Mouse (Mus musculus): Measurements from ENCODE around the gene Mcm3ap. TPM values are rescaled to one million over a fixed set of nuclear protein-coding genes. Genes with fewer than 3 reads are reported as not detected.

Gene Mcm3ap
- polyA plus RNA-seq (2012; rRNA removed): 8.7 and 12.5 TPM in 2 replicates
- 23.4 and 24.7 TPM in 2 replicates for polyA plus RNA-seq (2014; fragmentation: Nextera tagmentation; extraction: Ambion mirVana)

GRCm38 (mm10) chr10:76468203-76469162 lies at the start of gene Mcm3ap, which contains the start of gene Ybey:
Gene Mcm3ap (plus strand): TSS chr10:76468927.
Gene Ybey (minus strand): TSS chr10:76469114.
- Histone ChIP-seq H3K27me3 (ENCODE audit: control insufficient read depth, insufficient read depth, low read length) (no peaks in the 10 kb centered on the region), H3K27ac (peak within 1 kb of the TSS; percentile 85), H3K9ac (replicated peaks) (peak within 1 kb of the TSS; percentile 91), H3K4me2 (ENCODE audit: low read depth) (peak within 1 kb of the TSS; percentile 82), H3K9me3 (ENCODE audit: control insufficient read depth, low read length) (no peaks in the 10 kb centered on the region), H3K4me3 (ENCODE audit: insufficient read depth in 1 of 2, low read depth in 2 of 2, low read length in 2 of 2) (peak within 1 kb of the TSS; percentile 81 to 88), H3K36me3 (replicated peaks; ENCODE audit: control insufficient read depth, insufficient read depth, low read depth) (peaks cover 16% of the 10 kb centered on the region), H3K4me1 (replicated peaks; ENCODE audit: control insufficient read depth in 2 of 2, insufficient read depth in 2 of 2, low read length in 1 of 2) (peaks cover 0 to 3% of the 10 kb centered on the region in 2 experiments; a peak in 2 of 4 replicates)
- DNase-seq (ENCODE audit: low read depth in 3 of 3, low spot score in 3 of 3): peak; percentile 80 to 84 (median 82)
- TF ChIP-seq CTCF (IDR thresholded peaks at IDR 0.05; ENCODE audit: low read depth) (peak; percentile 70), EP300 (IDR thresholded peaks at IDR 0.05; ENCODE audit: low read depth) (no peak; the same call in 1 of the 2 replicates)
- peak; percentile 95 for ATAC-seq (ENCODE audit: insufficient read depth)
- under 1% methylated on average over 55 of the region's 55 CpGs for WGBS (ENCODE audit: insufficient replicate concordance)

GRCm38 (mm10) chr10:76425674-76426073 lies 43.1 kb upstream of the Mcm3ap start:
- 85% methylated on average over 7 of the region's 7 CpGs for WGBS (ENCODE audit: insufficient replicate concordance)
- H3K27ac ChIP-seq: no peak overlapping the region
- ATAC-seq (ENCODE audit: insufficient read depth): no peak

GRCm38 (mm10) chr10:76433925-76434324 lies 34.8 kb upstream of the Mcm3ap start:
- no peaks in the 10 kb centered on the region for H3K9me3 ChIP-seq (ENCODE audit: control insufficient read depth, low read length)
- H3K27me3 ChIP-seq (ENCODE audit: control insufficient read depth, insufficient read depth, low read length): no peaks in the 10 kb centered on the region
- TF ChIP-seq CTCF (IDR thresholded peaks at IDR 0.05; ENCODE audit: low read depth) (no peak), EP300 (IDR thresholded peaks at IDR 0.05; ENCODE audit: low read depth) (no peak)
- H3K9ac ChIP-seq (replicated peaks): no peak overlapping the region
- H3K27ac ChIP-seq: no peak overlapping the region
- no peak overlapping the region for H3K4me2 ChIP-seq (ENCODE audit: low read depth)
- no peaks in the 10 kb centered on the region for H3K4me1 ChIP-seq (replicated peaks; ENCODE audit: control insufficient read depth in 2 of 2, insufficient read depth in 2 of 2, low read length in 1 of 2)
- WGBS (ENCODE audit: insufficient replicate concordance): 80% methylated on average over 11 of the region's 11 CpGs
- H3K4me3 ChIP-seq (ENCODE audit: insufficient read depth in 1 of 2, low read depth in 2 of 2, low read length in 2 of 2): no peak overlapping the region
- DNase-seq (ENCODE audit: low read depth in 3 of 3, low spot score in 3 of 3): no peak
- no peak for ATAC-seq (ENCODE audit: insufficient read depth)
- H3K36me3 ChIP-seq (replicated peaks; ENCODE audit: control insufficient read depth, insufficient read depth, low read depth): peaks cover 77% of the 10 kb centered on the region

More at GRCm38 (mm10) chr10:76425674-76426073, 43.1 kb upstream of the Mcm3ap start:
- Histone ChIP-seq H3K27me3 (ENCODE audit: control insufficient read depth, insufficient read depth, low read length) (no peaks in the 10 kb centered on the region), H3K4me2 (ENCODE audit: low read depth) (no peak overlapping the region), H3K9ac (replicated peaks) (no peak overlapping the region), H3K9me3 (ENCODE audit: control insufficient read depth, low read length) (no peaks in the 10 kb centered on the region), H3K4me3 (ENCODE audit: insufficient read depth in 1 of 2, low read depth in 2 of 2, low read length in 2 of 2) (no peak overlapping the region), H3K4me1 (replicated peaks; ENCODE audit: control insufficient read depth in 2 of 2, insufficient read depth in 2 of 2, low read length in 1 of 2) (no peaks in the 10 kb centered on the region), H3K36me3 (replicated peaks; ENCODE audit: control insufficient read depth, insufficient read depth, low read depth) (peaks cover 70% of the 10 kb centered on the region)
- no peak for TF ChIP-seq EP300 (IDR thresholded peaks at IDR 0.05; ENCODE audit: low read depth)
- no peak for TF ChIP-seq CTCF (IDR thresholded peaks at IDR 0.05; ENCODE audit: low read depth)
- no peak for DNase-seq (ENCODE audit: low read depth in 3 of 3, low spot score in 3 of 3)

- WGBS (ENCODE audit: insufficient replicate concordance): 85% methylated on average over 9 of the region's 9 CpGs
- H3K9me3 ChIP-seq (ENCODE audit: control insufficient read depth, low read length): no peaks in the 10 kb centered on the region
- no peak overlapping the region for H3K4me2 ChIP-seq (ENCODE audit: low read depth)
- H3K4me3 ChIP-seq (ENCODE audit: insufficient read depth in 1 of 2, low read depth in 2 of 2, low read length in 2 of 2): no peak overlapping the region
- TF ChIP-seq EP300 (IDR thresholded peaks at IDR 0.05; ENCODE audit: low read depth) (no peak), CTCF (IDR thresholded peaks at IDR 0.05; ENCODE audit: low read depth) (no peak)
- H3K36me3 ChIP-seq (replicated peaks; ENCODE audit: control insufficient read depth, insufficient read depth, low read depth): peaks cover 53% of the 10 kb centered on the region
- ATAC-seq (ENCODE audit: insufficient read depth): no peak
- H3K27ac ChIP-seq: no peak overlapping the region
- no peaks in the 10 kb centered on the region for H3K27me3 ChIP-seq (ENCODE audit: control insufficient read depth, insufficient read depth, low read length)
- no peak overlapping the region for H3K9ac ChIP-seq (replicated peaks)
- peaks cover 13 to 16% of the 10 kb centered on the region in 2 experiments for H3K4me1 ChIP-seq (replicated peaks; ENCODE audit: control insufficient read depth in 2 of 2, insufficient read depth in 2 of 2, low read length in 1 of 2)
- DNase-seq (ENCODE audit: low read depth in 3 of 3, low spot score in 3 of 3): no peak
Measured at GRCm38 (mm10) chr10:76439107-76439890, 29.4 kb upstream of the Mcm3ap start.

All from liver, embryonic 14.5 days (tissue).